Mouse (Mus musculus) heart, embryonic 10.5 days (tissue): ENCODE data around the gene Csf2. TPM values are rescaled to one million over a fixed set of nuclear protein-coding genes. Genes with fewer than 3 reads are reported as not detected.

Source experiments
- DNase-seq: peaks from one replicate; pipeline ENCODE4 v3.0.0-alpha.2; 2017; ENCODE audit warnings: low spot score
- H3K27ac ChIP-seq: fragments of 300-500 bp; sonication (generic); 2 replicates; pipeline ENCODE4 v1.5.1; 2016; ENCODE audit warnings: mild to moderate bottlenecking
- H3K27me3 ChIP-seq: fragments of 300-500 bp; sonication (generic); 2 replicates; pipeline ENCODE4 v1.6.1; 2016; ENCODE audit warnings: mild to moderate bottlenecking; ENCODE audit not compliant: poor library complexity, insufficient read depth, severe bottlenecking
- H3K36me3 ChIP-seq: fragments of 300-500 bp; sonication (generic); 2 replicates; pipeline ENCODE4 v1.6.1; 2016; ENCODE audit warnings: mild to moderate bottlenecking, moderate library complexity
- H3K4me1 ChIP-seq: fragments of 300-500 bp; sonication (generic); 2 replicates; pipeline ENCODE4 v1.6.1; 2016; ENCODE audit warnings: mild to moderate bottlenecking
- H3K4me3 ChIP-seq: fragments of 300-500 bp; sonication (generic); 2 replicates; pipeline ENCODE4 v1.5.1; 2016; ENCODE audit warnings: mild to moderate bottlenecking, moderate library complexity
- H3K9me3 ChIP-seq: fragments of 300-500 bp; sonication (generic); 2 replicates; pipeline ENCODE4 v1.6.1; 2016; ENCODE audit warnings: mild to moderate bottlenecking, moderate library complexity
- WGBS: fragments of 180-500 bp; shearing (Covaris S2); methylation state at CpG from one replicate; pipeline ENCODE4 v1.1.7; 2016; 5-methylcytosine and 5-hydroxymethylcytosine counted together
- polyA plus RNA-seq: library from polyadenylated mRNA; unstranded; fragments of >200 nt; fragmentation: Nextera tagmentation; extraction: Ambion mirVana; gene quantifications from 2 replicates; pipeline ENCODE4 v1.2.1, GENCODE M21; 2016

The Csf2 gene
- polyA plus RNA-seq, 1 experiment from 2014 or later: not detected

- peaks cover 14% of the 10 kb centered on the region for H3K4me1 ChIP-seq
- H3K9me3 ChIP-seq: no peaks in the 10 kb centered on the region
- H3K4me3 ChIP-seq: no peak overlapping the region
- H3K36me3 ChIP-seq: no peaks in the 10 kb centered on the region
- peak; percentile 79 for DNase-seq
- 26% methylated on average over 6 of the region's 6 CpGs for WGBS
- H3K27ac ChIP-seq: no peak overlapping the region
- peaks cover 20% of the 10 kb centered on the region; the same call in 1 of the 2 replicates for H3K27me3 ChIP-seq
These were observed 29.3 kb downstream of the Csf2 start for GRCm38 (mm10) chr11:54219903-54220740.

DNA sequence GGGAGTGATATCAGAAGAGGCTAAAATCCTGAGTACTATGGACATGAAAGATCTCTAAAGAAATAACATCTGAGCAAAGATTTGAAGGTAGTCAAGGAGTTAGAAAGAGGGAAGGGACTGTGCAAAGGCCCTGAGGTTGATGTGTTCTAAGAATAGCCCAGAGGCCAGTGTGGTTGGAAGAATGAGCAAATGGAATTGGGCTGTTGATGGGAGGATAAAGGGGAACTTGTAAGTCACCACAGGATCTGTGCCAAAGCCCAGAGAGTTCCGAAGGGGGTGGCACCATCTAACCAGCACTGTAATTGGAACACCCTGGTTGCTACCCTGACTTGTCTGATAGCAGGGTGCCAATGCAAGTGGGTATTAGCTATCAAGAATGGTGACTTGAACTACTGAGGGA, 30.3 kb downstream of the Csf2 start:
- Histone ChIP-seq H3K4me3 (no peak overlapping the region), H3K36me3 (no peaks in the 10 kb centered on the region), H3K4me1 (peaks cover 14% of the 10 kb centered on the region), H3K9me3 (no peaks in the 10 kb centered on the region), H3K27me3 (peaks cover 18% of the 10 kb centered on the region; the same call in 1 of the 2 replicates), H3K27ac (no peak overlapping the region)
- WGBS: 92% methylated on average over 1 of the region's 1 CpGs
- no peak for DNase-seq

DNA sequence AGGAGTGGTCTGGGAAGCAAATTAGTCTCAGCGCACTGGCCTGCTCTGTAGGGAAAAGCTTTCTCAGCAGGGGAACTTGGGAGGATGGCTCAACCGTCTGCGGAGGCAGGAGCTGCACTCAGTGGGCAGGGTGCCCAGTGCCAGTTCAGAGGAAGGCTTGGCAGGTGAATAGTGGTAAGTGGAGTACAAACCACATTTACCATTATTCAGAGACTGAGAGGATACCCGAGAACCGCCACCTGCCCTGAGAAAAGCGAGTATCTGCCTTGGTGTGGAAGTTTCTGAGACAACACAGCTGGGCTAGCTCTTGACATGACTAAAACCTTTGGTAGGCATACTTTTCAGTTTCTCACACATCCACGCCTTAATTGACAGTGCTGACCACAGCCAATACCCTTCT, 32.1 kb downstream of the Csf2 start:
- 66% methylated on average over 7 of the region's 7 CpGs for WGBS
- Histone ChIP-seq H3K4me1 (peaks cover 10% of the 10 kb centered on the region), H3K27me3 (0 out of 2 replicates have a peak, but pooled peaks cover 11% of the 10 kb centered on the region)

DNA sequence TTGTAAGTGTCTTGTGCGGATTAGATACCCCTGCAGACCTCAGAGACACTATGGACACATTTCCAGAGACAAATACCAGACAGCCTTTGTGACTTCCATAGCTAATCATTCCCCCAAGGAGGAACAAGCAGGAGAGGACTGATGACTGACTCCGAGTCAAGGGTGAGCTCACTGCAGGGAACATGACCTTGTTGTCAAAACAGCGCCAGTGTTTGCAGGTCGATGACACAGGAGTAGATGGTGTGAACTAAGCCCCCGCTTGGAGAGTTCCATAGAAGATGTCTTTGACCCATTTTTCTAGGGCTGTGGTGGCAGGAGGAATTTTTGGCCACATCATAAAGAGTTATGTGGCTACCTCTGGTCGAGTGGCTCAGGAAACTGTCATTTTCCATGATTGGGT, 33.4 kb downstream of the Csf2 start:
- WGBS: 66% methylated on average over 6 of the region's 6 CpGs
- DNase-seq: no peak
- Histone ChIP-seq H3K27ac (no peak overlapping the region), H3K36me3 (no peaks in the 10 kb centered on the region), H3K4me3 (no peak overlapping the region), H3K9me3 (no peaks in the 10 kb centered on the region), H3K27me3 (0 out of 2 replicates have a peak, but pooled peaks cover 11% of the 10 kb centered on the region), H3K4me1 (peaks cover 10% of the 10 kb centered on the region)

More for the DNA sequence above, 32.1 kb downstream of the Csf2 start:
- Histone ChIP-seq H3K9me3 (no peaks in the 10 kb centered on the region), H3K36me3 (no peaks in the 10 kb centered on the region), H3K27ac (no peak overlapping the region), H3K4me3 (no peak overlapping the region)
- no peak for DNase-seq

DNA sequence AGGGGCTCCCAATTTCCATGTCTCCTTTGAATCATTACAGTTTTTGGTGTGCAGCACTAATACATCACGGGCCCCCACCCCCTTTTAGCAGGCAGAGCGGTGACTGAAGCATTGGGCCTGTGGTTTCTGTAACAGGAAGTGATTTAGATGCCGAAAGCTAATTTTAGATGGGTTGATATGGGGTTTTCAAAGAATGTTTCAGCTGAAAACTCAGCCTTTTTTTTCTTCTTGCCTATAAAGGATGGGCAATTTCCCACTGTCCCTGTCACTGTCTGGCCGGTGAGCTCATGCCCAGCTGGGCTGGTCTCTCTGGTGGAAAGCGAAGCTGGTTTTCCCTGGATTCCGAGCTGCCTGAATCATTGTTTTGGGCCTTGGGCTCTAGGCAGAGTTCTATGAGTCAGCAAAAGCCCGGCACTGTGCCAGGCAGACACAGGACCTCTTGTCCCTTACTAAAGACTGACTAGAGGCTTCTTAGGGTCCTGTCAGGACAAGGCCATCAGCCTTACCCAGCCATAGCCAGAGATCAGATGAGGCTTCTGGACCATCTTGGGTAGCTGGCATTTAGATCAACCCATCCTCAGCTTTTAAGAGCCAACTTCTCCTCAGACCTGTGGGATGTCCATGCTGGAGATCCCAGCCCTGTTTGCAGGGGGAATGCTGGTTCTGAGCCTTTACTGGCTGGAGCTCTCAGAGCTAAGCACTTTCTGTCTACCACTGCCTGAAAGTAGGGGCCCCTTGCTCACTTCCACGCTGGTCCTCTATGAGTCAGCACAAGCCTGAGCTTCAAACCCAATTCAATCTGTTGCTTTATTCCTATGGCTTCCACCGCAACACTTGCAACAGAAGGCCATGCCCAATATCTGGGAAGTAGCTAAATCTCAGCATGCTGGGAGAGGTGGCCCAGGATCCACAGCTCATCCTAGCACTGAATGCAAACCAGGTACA, 34.7 kb downstream of the Csf2 start:
- Histone ChIP-seq H3K27me3 (0 out of 2 replicates have a peak, but pooled peaks cover 11% of the 10 kb centered on the region), H3K4me1 (peaks cover 3% of the 10 kb centered on the region; the same call in 1 of the 2 replicates), H3K9me3 (no peaks in the 10 kb centered on the region), H3K36me3 (no peaks in the 10 kb centered on the region), H3K27ac (no peak overlapping the region), H3K4me3 (no peak overlapping the region)
- WGBS: 80% methylated on average over 9 of the region's 9 CpGs
- DNase-seq: no peak

DNA sequence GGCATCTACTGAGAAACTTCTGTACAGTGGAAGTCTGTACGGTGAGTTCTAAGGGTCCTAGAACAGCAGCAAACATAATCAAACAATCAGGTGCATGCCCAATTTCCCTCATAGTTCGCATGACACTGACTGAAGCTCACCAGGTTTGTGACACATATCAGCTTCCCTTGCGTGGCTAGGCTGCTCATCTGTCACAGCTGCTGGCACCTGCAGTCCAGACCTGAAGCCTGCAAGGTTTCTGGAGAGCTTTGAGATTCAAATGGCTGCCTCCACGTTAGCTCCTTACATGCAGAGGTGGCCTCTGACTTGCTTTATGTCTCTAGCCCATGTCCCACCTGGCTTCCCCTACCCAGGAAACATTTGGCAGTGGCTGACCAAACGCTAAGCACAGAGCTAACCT, 35.8 kb downstream of the Csf2 start:
- H3K36me3 ChIP-seq: no peaks in the 10 kb centered on the region
- H3K4me1 ChIP-seq: no peaks in the 10 kb centered on the region
- H3K27ac ChIP-seq: no peak overlapping the region
- H3K9me3 ChIP-seq: no peaks in the 10 kb centered on the region
- no peak overlapping the region for H3K4me3 ChIP-seq
- DNase-seq: no peak
- 0 out of 2 replicates have a peak, but pooled peaks cover 11% of the 10 kb centered on the region for H3K27me3 ChIP-seq
- WGBS: 75% methylated on average over 5 of the region's 5 CpGs

GRCm38 (mm10) chr11:54206993-54207392, 42.5 kb downstream of the Csf2 start:
- WGBS: 64% methylated on average over 5 of the region's 5 CpGs
- Histone ChIP-seq H3K4me1 (no peaks in the 10 kb centered on the region), H3K27me3 (no peaks in the 10 kb centered on the region), H3K27ac (no peak overlapping the region), H3K9me3 (no peaks in the 10 kb centered on the region), H3K36me3 (no peaks in the 10 kb centered on the region), H3K4me3 (no peak overlapping the region)
- DNase-seq: no peak

DNA sequence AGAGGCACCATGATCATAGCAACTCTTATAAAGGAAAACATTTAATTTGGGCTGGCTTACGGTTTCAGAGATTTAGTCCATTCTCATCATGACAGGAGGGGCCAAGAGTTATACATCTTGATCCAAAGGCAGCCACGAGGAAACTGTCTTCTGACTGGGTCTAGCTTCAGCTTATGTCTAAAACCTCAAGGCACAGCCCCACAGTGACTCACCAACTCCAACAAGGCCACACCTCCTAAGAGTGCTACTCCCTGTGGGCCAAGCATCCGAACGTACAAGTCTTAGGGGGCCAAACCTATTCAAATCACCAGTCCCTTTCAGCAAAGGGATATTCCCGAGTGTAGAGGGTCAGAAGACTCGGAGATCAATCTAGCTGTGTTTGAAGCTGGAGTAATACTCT, 44.1 kb downstream of the Csf2 start:
- H3K27me3 ChIP-seq: no peaks in the 10 kb centered on the region
- DNase-seq: no peak
- no peaks in the 10 kb centered on the region for H3K4me1 ChIP-seq
- no peak overlapping the region for H3K27ac ChIP-seq
- WGBS: 70% methylated on average over 6 of the region's 6 CpGs
- no peak overlapping the region for H3K4me3 ChIP-seq
- H3K9me3 ChIP-seq: no peaks in the 10 kb centered on the region
- no peaks in the 10 kb centered on the region for H3K36me3 ChIP-seq

DNA sequence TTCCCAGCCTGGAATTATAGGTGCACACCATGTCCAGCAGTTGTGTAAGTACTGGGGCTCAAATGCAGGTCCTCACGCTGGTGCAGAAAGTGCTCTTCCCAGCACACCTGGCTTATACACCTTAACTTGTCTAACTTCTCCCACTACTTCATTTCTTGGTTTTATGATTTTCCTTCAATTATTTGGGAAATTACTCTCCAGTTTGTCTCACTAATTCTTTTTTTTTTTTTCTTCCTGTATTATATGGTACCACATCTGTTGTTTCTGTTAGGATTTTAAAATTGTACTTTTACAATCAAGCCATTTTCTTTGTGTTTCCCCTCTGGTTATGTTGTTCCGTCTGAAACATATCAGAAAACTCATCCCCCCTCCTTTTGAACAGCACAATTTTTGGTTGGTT, 44.7 kb downstream of the Csf2 start:
- 86% methylated on average over 2 of the region's 2 CpGs for WGBS
- Histone ChIP-seq H3K9me3 (no peaks in the 10 kb centered on the region), H3K4me3 (no peak overlapping the region), H3K27ac (no peak overlapping the region), H3K27me3 (no peaks in the 10 kb centered on the region), H3K4me1 (no peaks in the 10 kb centered on the region), H3K36me3 (no peaks in the 10 kb centered on the region)
- DNase-seq: no peak

DNA sequence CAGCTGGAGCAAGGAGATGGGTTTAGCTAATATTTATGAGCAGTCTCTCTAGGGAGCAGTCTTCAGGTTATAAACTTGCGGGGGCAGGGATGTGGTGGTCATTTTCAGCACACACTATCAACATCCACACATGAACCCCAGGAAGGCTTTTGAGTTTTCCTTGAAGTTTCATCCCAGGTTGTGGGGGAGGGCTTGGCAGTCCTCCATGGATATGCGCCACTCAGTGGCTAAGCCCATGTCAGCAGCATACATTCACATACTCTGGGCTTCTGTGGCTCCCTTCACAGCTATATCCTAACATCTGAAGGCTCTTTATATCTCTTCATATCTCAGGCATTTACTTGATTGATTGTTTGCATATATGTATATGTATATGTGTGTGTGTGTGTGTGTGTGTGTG, 46.3 kb downstream of the Csf2 start:
- Histone ChIP-seq H3K9me3 (no peaks in the 10 kb centered on the region), H3K36me3 (no peaks in the 10 kb centered on the region), H3K27me3 (no peaks in the 10 kb centered on the region), H3K4me3 (no peak overlapping the region), H3K27ac (no peak overlapping the region), H3K4me1 (no peaks in the 10 kb centered on the region)
- 73% methylated on average over 2 of the region's 2 CpGs for WGBS
- DNase-seq: peak; percentile 55

DNA sequence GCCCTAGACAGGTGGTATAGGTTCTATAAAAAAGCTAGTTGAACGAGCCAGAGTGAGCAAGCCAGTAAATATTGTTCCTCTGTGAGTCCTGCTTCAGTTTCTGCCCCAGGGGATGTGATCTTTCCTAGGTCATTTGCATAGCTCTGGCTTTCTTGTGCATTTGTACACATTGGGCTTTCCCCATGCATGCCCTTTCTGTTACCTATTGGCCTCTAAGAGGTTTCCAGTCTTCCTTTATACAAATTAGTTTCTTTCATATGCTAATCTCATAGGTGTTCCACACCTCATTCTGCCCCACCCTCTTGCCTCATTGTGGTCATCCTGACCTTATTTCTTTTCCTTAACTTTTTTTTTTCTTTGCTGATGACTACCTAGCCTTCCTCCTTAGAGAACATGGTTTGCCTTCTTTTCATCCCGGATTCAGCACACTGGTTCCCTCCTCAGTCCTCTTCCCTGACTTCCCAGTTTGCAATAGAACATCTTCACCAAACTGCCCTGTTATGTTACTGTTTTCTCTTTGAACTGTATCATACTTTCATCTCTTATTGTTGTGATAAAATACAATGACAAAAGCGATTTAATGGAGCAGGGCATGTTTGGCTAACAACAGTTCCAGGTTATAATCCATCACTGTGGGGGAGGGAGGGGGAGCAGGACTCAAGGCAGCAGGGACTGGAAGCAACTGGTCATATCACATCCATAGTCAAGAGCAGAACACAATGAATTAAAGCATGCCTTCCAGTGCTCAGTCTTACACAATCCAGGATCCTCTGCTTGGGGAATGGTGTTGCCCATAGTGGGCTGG, 47.4 kb downstream of the Csf2 start:
- no peaks in the 10 kb centered on the region for H3K4me1 ChIP-seq
- no peak overlapping the region for H3K4me3 ChIP-seq
- H3K36me3 ChIP-seq: no peaks in the 10 kb centered on the region
- 67% methylated on average over 3 of the region's 3 CpGs for WGBS
- no peak overlapping the region for H3K27ac ChIP-seq
- DNase-seq: peak; percentile 41
- H3K27me3 ChIP-seq: no peaks in the 10 kb centered on the region
- H3K9me3 ChIP-seq: no peaks in the 10 kb centered on the region

- H3K9me3 ChIP-seq: no peaks in the 10 kb centered on the region
- H3K4me1 ChIP-seq: no peaks in the 10 kb centered on the region
- DNase-seq: no peak
- H3K27me3 ChIP-seq: no peaks in the 10 kb centered on the region
- H3K27ac ChIP-seq: no peak overlapping the region
- H3K4me3 ChIP-seq: no peak overlapping the region
- 56% methylated on average over 5 of the region's 5 CpGs for WGBS
- H3K36me3 ChIP-seq: no peaks in the 10 kb centered on the region
These were observed 48.1 kb downstream of the Csf2 start for GRCm38 (mm10) chr11:54201287-54201773.
